Mouse (Mus musculus) thymus, adult 18-20 months (tissue): ENCODE results near the gene Iqschfp.

Source experiments
- DNase-seq, 2 experiments: peaks; one replicate each; pipeline ENCODE4 v3.0.0; 2022; ENCODE audit warnings: mixed read lengths in 2 of 2

The Iqschfp gene

DNA sequence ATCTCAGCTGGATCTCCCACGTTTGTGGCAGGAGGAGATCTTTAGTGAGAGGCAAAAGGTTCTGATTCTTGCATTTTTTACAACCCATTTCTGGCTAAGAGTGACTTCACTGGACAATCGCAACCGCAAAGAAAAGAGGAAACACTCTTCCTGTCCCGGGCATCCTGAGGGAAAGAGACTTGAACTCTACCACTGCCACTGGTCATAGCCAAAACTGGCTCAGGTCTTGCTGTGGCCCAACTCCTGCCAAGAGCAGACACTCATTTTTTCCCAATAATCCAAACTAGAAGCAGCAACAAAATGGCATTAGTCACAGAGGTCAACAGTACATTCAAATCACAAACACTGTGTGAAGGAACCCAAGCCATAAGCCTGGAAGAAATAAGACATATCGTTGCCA lies 770.4 kb downstream of the Iqschfp start:
- no peak for DNase-seq

DNA sequence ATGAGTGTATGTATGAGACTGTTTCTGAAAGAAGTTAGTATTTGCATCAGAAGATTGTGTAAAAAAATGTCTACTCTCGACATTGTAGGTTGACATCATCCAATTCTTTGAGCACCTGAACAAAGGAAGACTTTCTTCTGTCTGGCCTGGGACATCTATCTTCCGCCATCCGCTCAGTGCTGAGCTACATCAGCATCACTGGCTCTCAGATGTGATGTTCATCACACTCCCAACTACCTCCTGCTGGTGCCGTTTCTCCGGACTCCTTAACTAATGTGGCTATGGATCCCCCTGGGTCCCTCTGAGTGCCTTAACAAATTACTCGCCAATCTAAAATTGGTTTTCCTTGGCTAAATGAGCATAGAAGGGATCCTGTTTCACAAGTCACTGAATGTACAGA lies 772.3 kb downstream of the Iqschfp start:
- no peak for DNase-seq

DNA sequence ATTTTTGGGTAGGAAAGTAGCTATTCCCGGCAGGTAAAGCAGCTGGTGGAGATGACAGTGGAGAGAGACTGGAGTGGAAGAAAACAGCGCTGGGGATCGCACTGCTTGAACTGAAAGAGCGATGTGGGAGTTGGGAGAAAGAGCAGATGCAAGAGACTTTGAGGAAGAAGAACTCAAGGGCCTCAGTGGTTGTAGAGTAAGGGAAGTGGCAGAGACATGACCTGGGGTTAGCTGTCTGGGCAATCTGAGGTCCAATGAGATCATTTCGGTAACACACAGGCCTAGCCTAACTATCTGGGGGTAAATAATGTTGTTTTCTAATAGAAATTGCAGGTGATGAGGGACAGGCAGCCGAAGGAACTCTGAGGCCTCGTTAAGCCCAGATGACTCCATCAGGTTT lies 774.3 kb downstream of the Iqschfp start:
- no peak for DNase-seq

- no peak for DNase-seq
Measured at GRCm38 (mm10) chr3:68667852-68668251, 775.8 kb downstream of the Iqschfp start.

GRCm38 (mm10) chr3:68669418-68669974 lies 777.5 kb downstream of the Iqschfp start:
- DNase-seq: no peak

DNA sequence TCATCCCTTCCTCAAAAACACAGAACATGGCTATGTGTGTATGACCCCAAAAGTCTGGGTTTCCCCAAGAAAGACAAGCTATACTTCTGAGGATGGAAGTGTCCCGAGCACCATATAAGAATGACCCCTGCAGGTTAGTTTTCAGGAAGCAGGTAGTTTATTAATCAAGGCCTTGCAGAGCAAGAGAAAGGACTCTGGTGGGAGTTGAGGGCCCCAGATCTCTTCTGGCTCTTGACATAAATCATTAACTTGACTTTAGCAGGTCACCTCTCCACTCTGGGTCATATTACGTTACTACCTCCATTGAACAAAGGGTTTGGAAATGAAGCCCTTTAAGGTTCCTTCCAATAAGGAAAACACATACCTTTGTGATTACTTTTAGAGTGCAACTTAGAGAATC lies 782.7 kb downstream of the Iqschfp start:
- DNase-seq: no peak

DNA sequence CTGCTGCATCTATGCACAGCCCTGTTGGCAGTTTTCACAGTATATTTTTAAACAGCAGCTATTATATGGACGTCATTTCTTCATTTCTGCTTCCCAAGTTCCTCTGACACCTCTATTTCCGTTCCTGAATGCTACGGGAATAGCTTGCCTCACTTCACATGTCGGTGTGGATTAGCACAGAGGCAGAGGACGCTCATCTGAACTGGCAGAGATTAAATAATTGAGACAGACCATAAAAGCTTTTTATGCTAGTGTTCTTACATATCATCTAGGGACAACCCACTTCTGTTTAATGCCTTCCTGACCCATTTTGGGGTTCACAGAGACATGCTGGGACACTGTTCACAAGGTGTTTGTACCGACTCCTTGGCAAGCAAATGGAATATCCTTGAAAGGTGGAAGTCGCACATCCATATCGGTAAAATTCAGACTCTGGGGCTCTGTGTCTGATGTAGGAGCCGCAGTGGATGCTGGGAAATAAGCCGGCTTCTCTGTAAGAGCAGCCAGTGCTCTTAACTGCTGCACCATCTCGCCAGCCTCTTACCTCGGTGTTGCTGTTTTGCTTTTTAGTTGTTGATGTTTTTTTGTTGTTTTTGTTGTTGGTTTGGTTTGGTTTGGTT lies 783.3 kb downstream of the Iqschfp start:
- DNase-seq: no peak
